21 mouse cellular contexts compared by ENCODE assay signal in genomic region chr13:70193270-70193669, GRCm38 (mm10).
A peak's percentile ranks its signal among the peaks of the same experiment; 100 is the strongest.
DNase-seq lines count a peak whose midpoint lies in the region; ATAC-seq and TF ChIP-seq lines count a peak whose summit lies in the region.
"Had no signal": no experiment of that assay in that cellular context is flagged by ENCODE, and none has a peak within 500 bp of the region (broad histone marks: within the 10 kb centered on the region; RNA-seq: fewer than 3 reads in every experiment).

No protein-coding gene starts in this region.

- no peak for TF ChIP-seq POLR2A in olfactory bulb, adult 2 months (IDR thresholded peaks at IDR 0.05; ENCODE audit: insufficient read depth, low read depth, low read length)

- no peaks in the 10 kb centered on the region for H3K27me3 ChIP-seq in forebrain, embryonic 13.5 days
- H3K27me3 ChIP-seq in forebrain, embryonic 12.5 days = no peaks in the 10 kb centered on the region
- H3K27me3 ChIP-seq in hindbrain, embryonic 13.5 days = no peaks in the 10 kb centered on the region
- H3K27me3 ChIP-seq in hindbrain, embryonic 16.5 days (replicated peaks; ENCODE audit: control insufficient read depth, insufficient read depth, low read length) = no peaks in the 10 kb centered on the region
- H3K27me3 ChIP-seq in intestine, embryonic 16.5 days (replicated peaks; ENCODE audit: control insufficient read depth, insufficient read depth, low read length) = no peaks in the 10 kb centered on the region
- H3K27me3 ChIP-seq: embryonic facial prominence, embryonic 13.5 days; heart, embryonic 12.5 days; intestine, embryonic 15.5 days had no signal

- H3K9me3 ChIP-seq in forebrain, embryonic 13.5 days (replicated peaks) = no peaks in the 10 kb centered on the region
- no peaks in the 10 kb centered on the region for H3K9me3 ChIP-seq in forebrain, embryonic 12.5 days
- no peaks in the 10 kb centered on the region for H3K9me3 ChIP-seq in hindbrain, embryonic 13.5 days
- H3K9me3 ChIP-seq in hindbrain, embryonic 16.5 days (ENCODE audit: control insufficient read depth, low read length) = no peaks in the 10 kb centered on the region
- H3K9me3 ChIP-seq in intestine, embryonic 16.5 days (ENCODE audit: control insufficient read depth, low read length) = no peaks in the 10 kb centered on the region
- H3K9me3 ChIP-seq: embryonic facial prominence, embryonic 13.5 days; heart, embryonic 12.5 days; hindbrain, embryonic 10.5 days; intestine, embryonic 15.5 days had no signal

- DNase-seq in brain, adult 2 months (ENCODE audit: low read depth, low spot score) = peak; percentile 8
- DNase-seq: adrenal gland, postnatal 10 days; B cell, adult 2 months; cerebellum, adult 18-20 months; cerebellum, adult 9-11 months; cerebellum, postnatal 36 days; gastrocnemius, postnatal 10 days; heart, adult 2 months; kidney, adult 2 months had no signal

- H3K4me2 ChIP-seq in forebrain, embryonic 13.5 days = no peak overlapping the region
- no peak overlapping the region for H3K4me2 ChIP-seq in forebrain, embryonic 12.5 days
- H3K4me2 ChIP-seq in hindbrain, embryonic 13.5 days = no peak overlapping the region
- H3K4me2 ChIP-seq in hindbrain, embryonic 16.5 days (ENCODE audit: low read length) = no peak overlapping the region
- no peak overlapping the region for H3K4me2 ChIP-seq in intestine, embryonic 16.5 days (ENCODE audit: low read depth, low read length)
- H3K4me2 ChIP-seq: embryonic facial prominence, embryonic 13.5 days; heart, embryonic 12.5 days; intestine, embryonic 15.5 days had no signal

- no peak overlapping the region for H3K9ac ChIP-seq in forebrain, embryonic 13.5 days
- H3K9ac ChIP-seq in forebrain, embryonic 12.5 days = no peak overlapping the region
- H3K9ac ChIP-seq in hindbrain, embryonic 13.5 days = no peak overlapping the region
- no peak overlapping the region for H3K9ac ChIP-seq in hindbrain, embryonic 16.5 days (ENCODE audit: low read depth, low read length)
- no peak overlapping the region for H3K9ac ChIP-seq in intestine, embryonic 16.5 days (ENCODE audit: low read depth, low read length)
- H3K9ac ChIP-seq: embryonic facial prominence, embryonic 13.5 days; heart, embryonic 12.5 days; intestine, embryonic 15.5 days had no signal

- no peak overlapping the region for H3K4me3 ChIP-seq in forebrain, embryonic 13.5 days
- no peak overlapping the region for H3K4me3 ChIP-seq in forebrain, embryonic 12.5 days (replicated peaks)
- H3K4me3 ChIP-seq in hindbrain, embryonic 13.5 days = no peak overlapping the region
- no peak overlapping the region for H3K4me3 ChIP-seq in hindbrain, embryonic 16.5 days (ENCODE audit: low read length)
- no peak overlapping the region for H3K4me3 ChIP-seq in olfactory bulb, adult 2 months (ENCODE audit: insufficient read depth, low read depth, low read length)
- no peak overlapping the region for H3K4me3 ChIP-seq in intestine, embryonic 16.5 days (ENCODE audit: low read length)
- H3K4me3 ChIP-seq: embryonic facial prominence, embryonic 13.5 days; heart, adult 2 months; heart, embryonic 12.5 days; hindbrain, embryonic 10.5 days; intestine, embryonic 15.5 days had no signal

- H3K27ac ChIP-seq in forebrain, embryonic 13.5 days = peak overlapping the region; percentile 65
- no peak overlapping the region for H3K27ac ChIP-seq in forebrain, embryonic 12.5 days
- 0 out of 2 replicates have a peak overlapping the region, but pooled peaks have one; percentile 8 for H3K27ac ChIP-seq in hindbrain, embryonic 13.5 days
- no peak overlapping the region for H3K27ac ChIP-seq in hindbrain, embryonic 16.5 days (ENCODE audit: low read depth, low read length)
- H3K27ac ChIP-seq in olfactory bulb, adult 2 months (ENCODE audit: insufficient read depth, low read depth, low read length) = peak overlapping the region; percentile 84
- H3K27ac ChIP-seq in intestine, embryonic 16.5 days (ENCODE audit: low read length) = no peak overlapping the region
- H3K27ac ChIP-seq: embryonic facial prominence, embryonic 13.5 days; heart, adult 2 months; hindbrain, embryonic 10.5 days; intestine, embryonic 15.5 days had no signal

- 0 out of 2 replicates have a peak, but pooled peaks have one; percentile 11 for ATAC-seq in forebrain, embryonic 13.5 days
- no peak for ATAC-seq in forebrain, embryonic 12.5 days (ENCODE audit: low FRiP score)
- no peak for ATAC-seq in hindbrain, embryonic 13.5 days (ENCODE audit: low FRiP score)
- no peak for ATAC-seq in hindbrain, embryonic 16.5 days
- ATAC-seq in intestine, embryonic 16.5 days = no peak
- ATAC-seq: CD4-positive, CD25-positive, alpha-beta regulatory T cell, adult 4 months; intestine, embryonic 15.5 days had no signal

- peaks cover 20% of the 10 kb centered on the region for H3K4me1 ChIP-seq in forebrain, embryonic 13.5 days
- H3K4me1 ChIP-seq in forebrain, embryonic 12.5 days = 0 out of 2 replicates have a peak, but pooled peaks cover 2% of the 10 kb centered on the region
- H3K4me1 ChIP-seq in hindbrain, embryonic 13.5 days (replicated peaks) = peaks cover 19% of the 10 kb centered on the region
- H3K4me1 ChIP-seq in hindbrain, embryonic 16.5 days (ENCODE audit: control insufficient read depth, insufficient read depth, low read depth, low read length) = no peaks in the 10 kb centered on the region; the same call in 1 of the 2 replicates
- H3K4me1 ChIP-seq in olfactory bulb, adult 2 months (ENCODE audit: control insufficient read depth, insufficient read depth, low read length) = peaks cover 11% of the 10 kb centered on the region
- no peaks in the 10 kb centered on the region for H3K4me1 ChIP-seq in intestine, embryonic 16.5 days (ENCODE audit: control insufficient read depth, insufficient read depth, low read length)
- H3K4me1 ChIP-seq: embryonic facial prominence, embryonic 13.5 days; heart, embryonic 12.5 days; hindbrain, embryonic 10.5 days; intestine, embryonic 15.5 days had no signal

- WGBS in forebrain, embryonic 13.5 days = 76% methylated on average over 9 of the region's 9 CpGs
- 78% methylated on average over 9 of the region's 9 CpGs for WGBS in forebrain, embryonic 12.5 days
- WGBS in hindbrain, embryonic 13.5 days = 86% methylated on average over 9 of the region's 9 CpGs
- WGBS in hindbrain, embryonic 16.5 days = 83% methylated on average over 9 of the region's 9 CpGs
- 53% methylated on average over 9 of the region's 9 CpGs for WGBS in olfactory bulb, adult 2 months
- WGBS in intestine, embryonic 16.5 days = 84% methylated on average over 9 of the region's 9 CpGs

- no peak for TF ChIP-seq CTCF in olfactory bulb, adult 2 months (IDR thresholded peaks at IDR 0.05; ENCODE audit: insufficient read depth, low read depth, low read length)

- H3K36me3 ChIP-seq in forebrain, embryonic 13.5 days (ENCODE audit: poor library complexity, severe bottlenecking) = no peaks in the 10 kb centered on the region
- no peaks in the 10 kb centered on the region for H3K36me3 ChIP-seq in forebrain, embryonic 12.5 days (replicated peaks)
- H3K36me3 ChIP-seq in hindbrain, embryonic 13.5 days = no peaks in the 10 kb centered on the region
- no peaks in the 10 kb centered on the region for H3K36me3 ChIP-seq in hindbrain, embryonic 16.5 days (ENCODE audit: control insufficient read depth, insufficient read depth, low read length)
- H3K36me3 ChIP-seq in intestine, embryonic 16.5 days (ENCODE audit: control insufficient read depth, insufficient read depth, low read length) = no peaks in the 10 kb centered on the region
- H3K36me3 ChIP-seq: embryonic facial prominence, embryonic 13.5 days; G1E; heart, embryonic 12.5 days; hindbrain, embryonic 10.5 days; intestine, embryonic 15.5 days had no signal

Comparison
In these comparisons a context has a peak if more than half of its experiments do, and no peak if none do; other contexts are left out.
1. H3K27ac ChIP-seq: peak in forebrain, embryonic 13.5 days (single experiment), hindbrain, embryonic 13.5 days (single experiment) and olfactory bulb, adult 2 months (single experiment); none in forebrain, embryonic 12.5 days (single experiment), hindbrain, embryonic 16.5 days (single experiment) and intestine, embryonic 16.5 days (single experiment).